Mouse (Mus musculus) thymus, adult 2 months (tissue): ENCODE measurements at regions not wholly inside any gene's neighbourhood (a gene's known extent, or its start where the extent isn't known, plus 50 kb on each side); places are given as distances from the start of the nearest gene placed in this dataset.

Experiments used
- CTCF ChIP-seq: fragments of 200-500 bp; IDR thresholded peaks from 2 replicates; pipeline ENCODE4 v1.5.1; 2012; ENCODE audit warnings: mild to moderate bottlenecking, control low read depth, low read length, moderate library complexity, borderline replicate concordance; ENCODE audit not compliant: control insufficient read depth, poor library complexity, insufficient read depth; ENCODE audit errors: extremely low read depth
- POLR2A ChIP-seq: fragments of 200-500 bp; IDR thresholded peaks from 2 replicates; pipeline ENCODE4 v1.6.1; 2012; ENCODE audit warnings: mild to moderate bottlenecking, low read length, control low read depth, moderate library complexity; ENCODE audit not compliant: control insufficient read depth, poor library complexity, insufficient read depth; ENCODE audit errors: extremely low read depth

GRCm38 (mm10) chr6:34235132-34235531, 58.2 kb upstream of the Slc35b4 start:
- TF ChIP-seq CTCF (no peak), POLR2A (no peak)
